Mouse (Mus musculus) urinary bladder, postnatal 25 days (tissue): ENCODE results near the gene Dkk3.

Experiments
- DNase-seq: peaks from one replicate; pipeline ENCODE4 v3.0.0; 2022; ENCODE audit warnings: low spot score

The Dkk3 gene

GRCm38 (mm10) chr7:112158942-112159341, at the start of gene Dkk3:
Dkk3 (minus strand) TSS chr7:112159057.
- no peak for DNase-seq

DNA sequence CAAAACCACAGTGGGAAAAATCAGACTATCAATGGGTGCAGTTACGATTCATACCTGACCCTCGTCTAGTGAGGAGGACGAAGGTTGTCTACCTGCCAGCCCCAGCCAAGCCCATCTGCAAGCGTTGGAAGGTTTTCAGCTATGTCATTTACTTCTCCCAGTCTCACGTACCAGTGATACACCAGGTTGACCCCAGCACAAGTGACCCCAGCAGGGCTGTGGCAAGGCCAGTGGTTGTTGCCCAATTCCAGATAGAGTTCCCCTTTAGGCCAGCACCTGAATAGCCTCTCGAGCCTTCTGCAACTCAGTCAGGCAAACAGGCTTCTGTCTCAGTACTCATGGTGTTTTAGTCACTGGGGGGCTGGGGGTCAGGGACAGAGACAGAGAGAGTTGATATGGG, 48.9 kb upstream of the Dkk3 start:
- DNase-seq = no peak

DNA sequence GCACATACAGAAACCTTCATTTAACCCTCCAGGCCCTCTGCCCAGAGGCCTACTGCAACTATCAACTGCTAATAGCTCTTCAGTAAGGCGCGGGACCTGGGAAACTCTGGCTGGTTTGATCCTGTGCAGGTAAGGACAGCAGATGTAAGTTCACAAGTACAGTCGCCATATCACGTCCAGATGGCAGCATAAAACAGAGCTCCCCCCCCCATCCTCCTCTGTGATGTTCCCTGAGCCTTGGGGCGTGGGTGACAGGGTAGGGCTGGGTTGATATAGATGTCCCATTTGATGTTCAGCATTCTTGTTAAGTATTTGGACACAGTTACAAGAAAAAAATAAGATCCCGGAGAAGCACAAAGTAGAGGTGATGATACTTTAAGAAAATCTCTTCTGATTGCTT, 46.7 kb upstream of the Dkk3 start:
- no peak for DNase-seq

DNA sequence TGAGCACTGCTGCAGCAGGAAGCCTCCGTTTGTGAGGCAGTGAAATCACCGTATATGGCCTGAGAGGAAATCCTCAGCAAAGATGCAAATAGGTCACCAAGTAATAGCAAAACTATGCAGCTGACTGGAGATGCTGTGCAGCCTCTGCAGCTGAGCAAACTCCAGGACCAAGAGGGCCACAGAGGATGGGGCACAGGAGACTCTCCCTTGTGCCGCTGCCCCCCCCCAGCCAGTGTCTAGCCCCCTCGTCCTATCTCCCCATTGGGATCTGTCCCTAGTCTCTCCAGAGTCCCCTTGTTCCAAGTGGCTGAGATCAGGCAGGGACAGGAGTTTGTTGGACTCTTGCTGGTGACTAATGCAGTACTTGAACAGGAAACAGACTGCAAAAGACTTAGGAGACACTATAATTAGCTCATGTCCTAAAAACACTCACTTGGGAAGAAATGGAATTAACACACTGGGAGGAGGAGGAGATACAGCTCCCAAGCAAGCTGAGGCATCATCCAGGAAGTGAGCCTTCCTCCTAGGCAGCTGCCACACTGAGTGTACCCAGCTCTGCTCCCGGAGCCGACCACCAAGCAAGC, 45.6 kb upstream of the Dkk3 start:
- DNase-seq = no peak

GRCm38 (mm10) chr7:112203937-112204336, 45.1 kb upstream of the Dkk3 start:
- DNase-seq = no peak

DNA sequence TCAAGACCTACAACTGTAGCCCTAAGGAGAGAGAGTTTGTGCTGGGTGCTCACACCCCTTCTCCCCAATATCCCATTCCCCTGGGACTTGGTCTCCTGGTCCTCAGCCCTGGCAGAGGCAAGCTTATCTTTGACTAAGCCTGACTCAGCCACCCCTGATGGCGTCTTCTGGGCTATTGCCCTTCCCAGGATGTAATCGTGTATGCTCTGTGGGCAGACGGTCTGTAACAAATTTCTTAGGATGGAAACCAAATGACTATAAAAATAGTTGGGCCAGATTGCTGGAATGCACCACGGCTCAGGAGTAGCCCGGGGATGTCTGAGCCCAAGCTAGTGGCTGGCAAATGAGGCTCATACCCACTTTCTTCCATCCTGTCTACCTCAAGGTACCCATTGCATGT, 44.0 kb upstream of the Dkk3 start:
- no peak for DNase-seq

DNA sequence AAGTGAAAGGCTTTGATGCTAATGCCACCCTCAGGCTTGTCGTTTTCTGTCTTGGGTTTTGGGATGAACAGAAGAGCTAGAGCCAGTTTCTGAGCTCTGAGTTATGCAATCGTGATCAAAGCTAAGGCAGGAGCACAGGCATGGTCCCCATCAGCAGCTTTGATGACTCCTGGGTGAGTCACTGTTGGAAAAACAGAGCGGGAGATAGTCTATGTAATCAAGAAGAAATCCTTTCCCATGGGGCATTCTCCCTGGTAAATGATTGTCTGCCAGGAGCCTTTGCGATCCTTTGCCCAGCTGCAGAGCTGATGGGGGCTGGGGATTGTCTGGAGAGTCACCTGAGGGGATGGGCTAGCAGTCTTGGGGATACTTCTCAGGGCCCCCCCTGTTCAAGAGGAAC, 43.3 kb upstream of the Dkk3 start:
- no peak for DNase-seq

DNA sequence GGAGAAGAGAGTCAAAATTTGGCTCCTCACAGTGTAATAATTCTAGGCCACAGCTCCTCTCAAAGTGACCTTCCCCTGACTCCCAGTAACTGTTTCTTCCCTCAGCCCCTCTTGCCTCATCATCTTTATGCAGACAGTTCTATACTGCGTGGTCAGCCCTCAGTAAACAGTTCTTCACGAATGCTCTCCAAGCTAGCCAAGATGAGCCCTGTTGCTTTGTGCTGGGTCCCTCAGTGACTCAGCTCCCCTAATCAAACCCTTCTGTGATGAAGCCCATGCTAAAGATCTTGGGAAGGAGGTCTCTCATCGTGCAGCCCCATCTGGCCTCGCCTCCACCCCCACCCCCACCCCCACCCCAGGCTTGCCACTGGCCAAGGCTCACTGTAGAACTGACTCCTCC, 41.9 kb upstream of the Dkk3 start:
- DNase-seq = no peak

GRCm38 (mm10) chr7:112199343-112199742, 40.5 kb upstream of the Dkk3 start:
- no peak for DNase-seq

DNA sequence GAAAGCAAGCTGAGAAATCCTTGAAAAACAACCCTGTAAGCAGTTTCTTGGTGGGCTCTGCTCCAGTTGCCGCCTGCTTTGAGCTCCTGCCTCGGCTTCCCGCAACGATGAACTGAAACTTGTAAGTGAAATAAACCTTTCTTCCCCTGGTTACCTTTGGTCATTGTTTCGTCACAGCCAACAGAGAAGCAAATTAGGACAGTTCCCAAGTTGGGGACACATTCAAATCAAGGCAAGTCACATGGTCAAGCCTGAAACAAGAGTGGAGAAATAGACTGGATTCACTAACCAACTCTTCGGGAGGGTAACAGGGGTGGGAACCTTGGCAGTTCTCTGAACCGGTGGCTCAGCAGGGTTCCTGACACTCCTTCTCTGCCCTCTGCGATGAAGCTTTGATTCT, 38.6 kb upstream of the Dkk3 start:
- no peak for DNase-seq

DNA sequence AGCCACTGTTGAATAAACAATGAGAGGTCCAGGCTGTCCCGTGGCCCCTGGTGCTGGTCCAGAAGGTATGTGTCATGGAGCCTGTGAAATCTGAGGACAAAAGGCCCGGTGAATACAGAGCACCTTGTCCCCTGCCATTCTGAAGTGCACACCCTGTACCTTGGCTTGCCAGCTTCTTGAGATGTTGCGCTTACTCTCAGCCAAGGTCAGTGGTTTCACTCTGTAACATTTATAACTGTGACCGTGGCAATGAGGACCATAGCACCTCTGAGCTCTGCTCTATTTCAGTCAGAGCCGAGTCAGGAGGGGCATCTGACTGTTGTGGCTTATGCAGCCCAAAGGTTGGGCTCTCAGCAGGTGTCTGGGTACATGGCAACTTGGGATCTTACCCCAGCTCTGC, 35.4 kb upstream of the Dkk3 start:
- DNase-seq = no peak

DNA sequence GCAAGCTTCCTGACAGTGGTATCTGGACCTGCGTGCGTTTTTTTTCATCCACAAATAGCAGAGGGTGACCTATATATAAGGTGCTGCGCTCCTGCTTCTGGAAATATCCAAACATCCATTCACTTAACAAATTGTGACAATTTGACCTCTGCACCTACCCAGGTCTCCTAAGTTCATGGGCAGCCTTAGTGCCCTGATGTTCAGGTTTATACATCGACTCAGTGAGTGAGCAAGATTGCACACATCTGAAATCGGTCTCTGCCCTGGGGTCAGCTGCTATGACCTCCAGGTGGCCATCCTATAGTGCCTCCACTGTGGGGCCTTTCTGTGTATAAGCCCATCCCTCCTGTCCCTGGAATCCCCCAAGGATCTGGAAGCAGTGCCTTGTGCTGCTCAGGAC, 33.9 kb upstream of the Dkk3 start:
- DNase-seq = no peak

GRCm38 (mm10) chr7:112192237-112192636, 33.4 kb upstream of the Dkk3 start:
- DNase-seq = no peak

- no peak for DNase-seq
Observed at GRCm38 (mm10) chr7:112187536-112188459, 28.9 kb upstream of the Dkk3 start.

GRCm38 (mm10) chr7:112186871-112187270, 28.0 kb upstream of the Dkk3 start:
- no peak for DNase-seq

- no peak for DNase-seq
Observed at GRCm38 (mm10) chr7:112185226-112185745, 26.4 kb upstream of the Dkk3 start.

DNA sequence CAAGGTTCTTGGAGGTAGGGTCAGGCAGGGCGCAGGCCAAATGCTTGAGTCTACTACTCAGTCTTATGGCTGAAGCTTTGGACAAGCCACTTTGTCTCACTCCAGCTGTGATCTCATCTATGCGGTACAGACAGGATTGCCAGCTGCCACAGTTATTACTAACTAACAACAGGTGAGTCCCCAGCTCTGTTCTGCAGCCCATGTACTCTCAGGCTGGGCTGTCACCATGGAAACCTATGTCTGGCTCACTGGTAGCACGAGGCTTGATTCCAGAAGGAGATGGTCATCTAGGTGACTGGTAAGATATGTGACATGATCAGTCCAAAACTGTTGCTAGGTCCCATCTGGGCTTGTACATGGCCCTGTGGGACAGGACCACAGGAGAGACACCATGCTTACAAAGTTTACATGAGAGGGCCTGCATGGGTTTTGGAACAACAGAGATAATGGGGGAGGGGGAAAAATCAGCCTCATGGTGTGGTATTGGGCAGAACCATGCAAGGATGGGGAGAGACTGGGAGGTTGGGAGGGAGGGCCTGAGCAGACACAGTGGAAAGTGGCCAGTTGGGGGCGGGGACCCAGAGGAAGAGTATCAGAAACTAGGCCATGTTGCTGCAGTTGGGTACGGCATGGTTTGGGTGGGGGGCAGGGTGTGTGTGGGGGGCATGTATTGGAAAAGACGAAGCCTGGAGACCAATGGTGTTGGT, 25.8 kb upstream of the Dkk3 start:
- no peak for DNase-seq

- DNase-seq = peak; percentile 88
Observed at GRCm38 (mm10) chr7:112183258-112183841, 24.5 kb upstream of the Dkk3 start.

DNA sequence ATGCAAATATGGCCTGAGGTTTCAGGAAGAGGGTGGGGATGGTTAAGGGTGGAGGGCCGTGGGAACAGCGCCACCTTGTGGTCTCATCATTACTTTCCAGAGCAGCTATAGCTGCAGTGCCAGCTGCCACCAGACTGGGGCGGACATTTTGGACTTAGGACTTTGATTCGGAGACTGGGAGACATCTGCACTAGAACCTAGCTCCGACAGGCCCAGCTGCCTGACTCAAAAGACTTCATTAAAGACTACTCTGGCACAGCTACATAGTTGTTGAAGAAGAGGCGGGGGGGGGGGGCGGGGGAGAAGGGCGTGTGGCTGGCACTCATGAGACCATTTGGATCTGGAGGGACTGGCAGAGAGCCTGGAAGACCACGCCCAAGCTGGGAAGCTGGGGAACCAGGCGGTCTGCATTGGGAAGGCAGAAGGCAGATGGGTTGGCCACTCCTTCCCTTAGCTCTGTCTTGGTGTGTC, 21.4 kb upstream of the Dkk3 start:
- DNase-seq = peak; percentile 77

- DNase-seq = no peak
Observed at GRCm38 (mm10) chr7:112176627-112177026, 17.8 kb upstream of the Dkk3 start.

DNA sequence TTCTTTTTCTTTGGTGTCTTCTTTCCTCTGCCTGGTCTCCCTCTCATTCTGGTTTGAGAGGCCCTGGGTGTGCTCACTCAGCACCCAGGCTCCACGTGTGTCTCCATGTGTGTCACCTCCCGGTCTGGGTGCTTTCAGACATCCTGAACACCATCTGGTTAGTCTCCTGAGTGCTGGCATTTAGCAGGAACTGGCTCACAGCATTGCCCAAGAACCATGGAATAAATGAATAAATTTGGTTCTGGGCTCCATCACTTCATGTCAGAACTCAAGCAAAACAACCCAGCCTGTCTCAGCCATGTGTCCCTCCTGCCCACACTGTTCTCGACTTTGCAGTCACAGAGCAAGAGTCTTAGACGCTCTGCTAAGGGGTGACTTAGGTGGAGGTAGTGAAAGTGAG, 13.8 kb upstream of the Dkk3 start:
- DNase-seq = no peak

GRCm38 (mm10) chr7:112169955-112170692, 11.3 kb upstream of the Dkk3 start:
- no peak for DNase-seq
